Comparison of ENCODE assay signal across 10 mouse cellular contexts in genomic region chr6:102563431-102563830, GRCm38 (mm10). TPM values are rescaled to one million over a fixed set of nuclear protein-coding genes. Genes with fewer than 3 reads are reported as not detected.
DNase-seq lines count a peak whose midpoint lies in the region; ATAC-seq and TF ChIP-seq lines count a peak whose summit lies in the region.
"Had no signal": no experiment of that assay in that cellular context is flagged by ENCODE, and none has a peak within 500 bp of the region (broad histone marks: within the 10 kb centered on the region; RNA-seq: fewer than 3 reads in every experiment).

No protein-coding gene starts in this region.

- no peak overlapping the region for H3K27ac ChIP-seq in heart, embryonic 11.5 days (ENCODE audit: low read depth, low read length)
- H3K27ac ChIP-seq in MEL (ENCODE audit: control insufficient read depth, low read depth, low read length), result no peak overlapping the region
- no peak overlapping the region for H3K27ac ChIP-seq in forebrain, postnatal 0 days (ENCODE audit: low read depth, low read length)
- no peak overlapping the region; the same call in 1 of the 2 replicates for H3K27ac ChIP-seq in liver, embryonic 16.5 days (ENCODE audit: low read length)
- H3K27ac ChIP-seq in thymus, adult 2 months (ENCODE audit: control insufficient read depth, insufficient read depth, low read length), result no peak overlapping the region

- H3K36me3 ChIP-seq in heart, embryonic 11.5 days (ENCODE audit: control insufficient read depth, insufficient read depth, low read length), result no peaks in the 10 kb centered on the region
- H3K36me3 ChIP-seq in MEL (ENCODE audit: control insufficient read depth in 1 of 2, insufficient read depth in 2 of 2, low read length in 2 of 2), result peaks cover 0 to 43% of the 10 kb centered on the region in 2 experiments; a peak in 2 of 4 replicates
- no peaks in the 10 kb centered on the region for H3K36me3 ChIP-seq in forebrain, postnatal 0 days (ENCODE audit: insufficient read depth)
- H3K36me3 ChIP-seq in liver, embryonic 16.5 days (ENCODE audit: control insufficient read depth, insufficient read depth), result no peaks in the 10 kb centered on the region
- H3K36me3 ChIP-seq in thymus, adult 2 months (ENCODE audit: control insufficient read depth, insufficient read depth, low read length), result no peaks in the 10 kb centered on the region

- TF ChIP-seq RAD21 in MEL (IDR thresholded peaks at IDR 0.05; ENCODE audit: low read depth, low read length), result no peak

- intact Hi-C loops in heart, postnatal 14 days (cut with DNase I), result loop anchor here (5.0 kb wide), 1 partner anchor 391 kb away; no protein-coding TSS in a partner anchor

- TF ChIP-seq CTCF in MEL (IDR thresholded peaks at IDR 0.05 in 2 of 3, conservative IDR thresholded peaks at IDR 0.05 in 1 of 3; ENCODE audit: control insufficient read depth in 1 of 3, insufficient read depth in 1 of 3, low read depth in 2 of 3, low read length in 3 of 3, poor library complexity in 1 of 3, severe bottlenecking in 1 of 3), result no peak
- TF ChIP-seq CTCF in forebrain, postnatal 0 days (IDR thresholded peaks at IDR 0.05; ENCODE audit: low read depth), result no peak
- TF ChIP-seq CTCF in thymus, adult 2 months (IDR thresholded peaks at IDR 0.05; ENCODE audit: borderline replicate concordance, control insufficient read depth, extremely low read depth, insufficient read depth, low read length, poor library complexity), result no peak

- no peaks in the 10 kb centered on the region for H3K4me1 ChIP-seq in heart, embryonic 11.5 days (ENCODE audit: control insufficient read depth, insufficient read depth, low read length)
- peaks cover 17 to 27% of the 10 kb centered on the region in 2 experiments for H3K4me1 ChIP-seq in MEL (ENCODE audit: control insufficient read depth in 1 of 2, insufficient read depth in 2 of 2, low read length in 2 of 2)
- no peaks in the 10 kb centered on the region for H3K4me1 ChIP-seq in forebrain, postnatal 0 days (ENCODE audit: insufficient read depth)
- H3K4me1 ChIP-seq in liver, embryonic 16.5 days (ENCODE audit: control insufficient read depth, low read depth, low read length), result peaks cover 16% of the 10 kb centered on the region
- no peaks in the 10 kb centered on the region for H3K4me1 ChIP-seq in thymus, adult 2 months (replicated peaks; ENCODE audit: control insufficient read depth, insufficient read depth, low read length)

- TF ChIP-seq POLR2A in MEL (IDR thresholded peaks at IDR 0.05; ENCODE audit: control insufficient read depth in 1 of 2, insufficient read depth in 1 of 2, low read depth in 1 of 2, low read length in 2 of 2, poor library complexity in 1 of 2), result no peak
- no peak for TF ChIP-seq POLR2A in thymus, adult 2 months (IDR thresholded peaks at IDR 0.05; ENCODE audit: control insufficient read depth, extremely low read depth, insufficient read depth, low read length, poor library complexity)

- peaks cover 16% of the 10 kb centered on the region for H3K27me3 ChIP-seq in heart, embryonic 11.5 days (ENCODE audit: control insufficient read depth, insufficient read depth, low read length)
- H3K27me3 ChIP-seq in MEL (ENCODE audit: control insufficient read depth in 1 of 2, insufficient read depth in 2 of 2, low read length in 2 of 2), result no peaks in the 10 kb centered on the region
- no peaks in the 10 kb centered on the region for H3K27me3 ChIP-seq in forebrain, postnatal 0 days (ENCODE audit: insufficient read depth, low read length)
- H3K27me3 ChIP-seq in liver, embryonic 16.5 days (ENCODE audit: control insufficient read depth, insufficient read depth, low read depth, low read length), result peaks cover 13% of the 10 kb centered on the region
- 0 out of 2 replicates have a peak, but pooled peaks cover 2% of the 10 kb centered on the region for H3K27me3 ChIP-seq in thymus, adult 2 months (ENCODE audit: control insufficient read depth, insufficient read depth, low read length)

- 13% methylated on average over 7 of the region's 7 CpGs for WGBS in heart, embryonic 11.5 days (ENCODE audit: insufficient replicate concordance)
- WGBS in forebrain, postnatal 0 days, result 3% methylated on average over 7 of the region's 7 CpGs
- 8% methylated on average over 7 of the region's 7 CpGs for WGBS in liver, embryonic 16.5 days (ENCODE audit: insufficient replicate concordance)
- 14% methylated on average over 7 of the region's 7 CpGs for WGBS in thymus, adult 2 months

- DNase-seq in heart, postnatal 14 days, result no peak
- peak; percentile 37 for DNase-seq in MEL (ENCODE audit: low read depth, low spot score)
- no peak for DNase-seq in forebrain, postnatal 0 days
- no peak for DNase-seq in spleen, postnatal 10 days (ENCODE audit: low spot score in 2 of 2)
- no peak for DNase-seq in adrenal gland, adult 8-10 months
- DNase-seq in thymus, adult 2 months, result no peak
- DNase-seq: thymus, postnatal 36 days had no signal

- no peaks in the 10 kb centered on the region for H3K9me3 ChIP-seq in heart, embryonic 11.5 days (replicated peaks; ENCODE audit: control insufficient read depth, low read length)
- no peaks in the 10 kb centered on the region for H3K9me3 ChIP-seq in MEL (replicated peaks; ENCODE audit: insufficient read depth, low read length)
- H3K9me3 ChIP-seq in forebrain, postnatal 0 days (ENCODE audit: low read length), result no peaks in the 10 kb centered on the region
- H3K9me3 ChIP-seq in liver, embryonic 16.5 days (replicated peaks; ENCODE audit: control insufficient read depth, low read length), result no peaks in the 10 kb centered on the region

- H3K4me2 ChIP-seq in heart, embryonic 11.5 days, result peak overlapping the region; percentile 90
- H3K4me2 ChIP-seq in forebrain, postnatal 0 days (ENCODE audit: low read depth), result peak overlapping the region; percentile 74
- peak overlapping the region; percentile 83 for H3K4me2 ChIP-seq in liver, embryonic 16.5 days (ENCODE audit: low read depth, low read length)

- ATAC-seq in heart, embryonic 11.5 days (replicated peaks; ENCODE audit: insufficient number of reproducible peaks, low FRiP score, low TSS enrichment), result no peak
- ATAC-seq in forebrain, postnatal 0 days, result no peak
- ATAC-seq in liver, embryonic 16.5 days (ENCODE audit: low read depth), result no peak

- H3K9ac ChIP-seq in heart, embryonic 11.5 days (ENCODE audit: low read depth, low read length), result no peak overlapping the region
- peak overlapping the region; percentile 66 for H3K9ac ChIP-seq in MEL (ENCODE audit: control insufficient read depth, low read depth, low read length, poor library complexity, severe bottlenecking)
- peak overlapping the region; percentile 52 for H3K9ac ChIP-seq in forebrain, postnatal 0 days
- H3K9ac ChIP-seq in liver, embryonic 16.5 days (ENCODE audit: low read depth, low read length), result peak overlapping the region; percentile 81

- H3K4me3 ChIP-seq in heart, embryonic 11.5 days (ENCODE audit: low read depth, low read length), result peak overlapping the region; percentile 53
- peak overlapping the region; percentile 71 to 77 for H3K4me3 ChIP-seq in MEL (ENCODE audit: control insufficient read depth in 1 of 2, insufficient read depth in 1 of 2, low read depth in 2 of 2, low read length in 2 of 2)
- H3K4me3 ChIP-seq in forebrain, postnatal 0 days (ENCODE audit: low read depth, low read length), result peak overlapping the region; percentile 51
- peak overlapping the region; percentile 76 for H3K4me3 ChIP-seq in liver, embryonic 16.5 days (ENCODE audit: low read depth, low read length)
- H3K4me3 ChIP-seq in thymus, adult 2 months (ENCODE audit: control insufficient read depth, insufficient read depth, low read length), result no peak overlapping the region
- H3K4me3 ChIP-seq: myocyte had no signal

- H3K79me2 ChIP-seq in MEL (ENCODE audit: control insufficient read depth, insufficient read depth, low read length, poor library complexity), result peaks cover 1% of the 10 kb centered on the region; the same call in 1 of the 2 replicates

- TF ChIP-seq EP300 in MEL (IDR thresholded peaks at IDR 0.05; ENCODE audit: low read depth in 1 of 2, low read length in 2 of 2), result no peak

TF ChIP-seq in MEL, 35 proteins besides CTCF, POLR2A, EP300 and RAD21:
- TF ChIP-seq JUND (IDR thresholded peaks at IDR 0.05; ENCODE audit: low read depth, low read length), result no peak
- TF ChIP-seq SIN3A (IDR thresholded peaks at IDR 0.05; ENCODE audit: low read length), result no peak
- TF ChIP-seq USF1 (IDR thresholded peaks at IDR 0.05; ENCODE audit: low read depth, low read length), result no peak
- TF ChIP-seq ZC3H11A (IDR thresholded peaks at IDR 0.05; ENCODE audit: low read depth, low read length), result no peak
- TF ChIP-seq E2F4 (IDR thresholded peaks at IDR 0.05; ENCODE audit: borderline replicate concordance, low read depth, low read length), result no peak

RNA-seq across cellular contexts. Expression of gene Cntn3, which starts 9.5 kb away (rescaled TPM):
- polyA plus RNA-seq in heart, embryonic 11.5 days (2014; fragmentation: Nextera tagmentation; extraction: Ambion mirVana), result 0.27 and 0.39 TPM in 2 replicates
- total RNA-seq in heart, postnatal 14 days (2021), result under 1 TPM in 1 of 2 experiments, not detected in 1; 0.05 TPM
- 0.85 and 0.98 TPM in 2 replicates for total RNA-seq in MEL (2012; rRNA removed)
- polyA plus RNA-seq in MEL (2012; ENCODE audit: insufficient read depth in 1 of 2, insufficient read length in 2 of 2, low read depth in 1 of 2, low replicate concordance in 2 of 2, missing spikeins in 1 of 2), result 1 to 10 TPM in 1 of 2 experiments, not detected in 1; 1.1 TPM
- 10.3 and 10.7 TPM in 2 replicates for total RNA-seq in forebrain, postnatal 0 days (2014; rRNA removed)
- 1.5 and 2.6 TPM in 2 replicates for polyA plus RNA-seq in forebrain, postnatal 0 days (2015; fragmentation: Nextera tagmentation; extraction: Ambion mirVana)
- polyA plus RNA-seq in liver, embryonic 16.5 days (2015; fragmentation: Nextera tagmentation; extraction: Ambion mirVana), result 0.74 and 0.97 TPM in 2 replicates
- total RNA-seq in adrenal gland, adult 8-10 months (2022), result 1 to 10 TPM in 2 of 4 experiments, under 1 TPM in 2; 0.23 to 1.4 (median 0.78) TPM
- polyA plus RNA-seq in thymus, adult 2 months (2012; rRNA removed), result not detected in 2 replicates
